Mouse (Mus musculus) limb, embryonic 15.5 days (tissue): ENCODE results near the gene Gm40193. TPM values are rescaled to one million over a fixed set of nuclear protein-coding genes. Genes with fewer than 3 reads are reported as not detected.

ENCODE experiments used
- ATAC-seq: fragments of 200-750 bp; cut with Nextera tagmentation; 2 replicates; pipeline ENCODE4 v1.8.0; 2017; ENCODE audit warnings: low read depth, moderate TSS enrichment; ENCODE audit not compliant: insufficient number of reproducible peaks, low FRiP score, low TSS enrichment
- H3K27ac ChIP-seq: fragments of 300-500 bp; sonication (generic); 2 replicates; pipeline ENCODE4 v1.5.1; 2015; ENCODE audit warnings: moderate library complexity, mild to moderate bottlenecking, inconsistent platforms
- H3K27me3 ChIP-seq: fragments of 300-500 bp; sonication (generic); 2 replicates; pipeline ENCODE4 v1.6.1; 2015; ENCODE audit warnings: inconsistent platforms
- H3K36me3 ChIP-seq: fragments of 300-500 bp; sonication (generic); 2 replicates; pipeline ENCODE4 v1.6.1; 2015; ENCODE audit warnings: inconsistent platforms
- H3K4me1 ChIP-seq: fragments of 300-500 bp; sonication (generic); 2 replicates; pipeline ENCODE4 v1.6.1; 2015; ENCODE audit warnings: inconsistent platforms
- H3K4me2 ChIP-seq: fragments of 300-500 bp; sonication (generic); 2 replicates; pipeline ENCODE4 v1.6.1; 2015; ENCODE audit warnings: mild to moderate bottlenecking, inconsistent platforms
- H3K4me3 ChIP-seq: fragments of 300-500 bp; sonication (generic); 2 replicates; pipeline ENCODE4 v1.5.1; 2015; ENCODE audit warnings: mild to moderate bottlenecking, inconsistent platforms
- H3K9ac ChIP-seq: fragments of 300-500 bp; sonication (generic); 2 replicates; pipeline ENCODE4 v1.6.1; 2015; ENCODE audit warnings: inconsistent platforms
- H3K9me3 ChIP-seq: fragments of 300-500 bp; sonication (generic); 2 replicates; pipeline ENCODE4 v1.6.1; 2016; ENCODE audit warnings: inconsistent platforms
- WGBS: fragments of 180-500 bp; shearing (Covaris S2); methylation state at CpG from one replicate; pipeline ENCODE4 v1.1.7; 2015; 5-methylcytosine and 5-hydroxymethylcytosine counted together
- polyA plus RNA-seq: library from polyadenylated mRNA; unstranded; fragments of >200 nt; fragmentation: Nextera tagmentation; extraction: Ambion mirVana; gene quantifications from 2 replicates; pipeline ENCODE4 v1.2.1, GENCODE M21; 2015

Gene Gm40193
- polyA plus RNA-seq, 1 experiment from 2014 or later: not detected

GRCm38 (mm10) chr11:70564276-70564873 is 31.6 kb upstream of the Gm40193 start:
- no peak overlapping the region for H3K27ac ChIP-seq
- no peak for ATAC-seq
- H3K4me1 ChIP-seq: peaks cover 37% of the 10 kb centered on the region
- peaks cover 8% of the 10 kb centered on the region; the same call in 1 of the 2 replicates for H3K36me3 ChIP-seq
- no peaks in the 10 kb centered on the region for H3K9me3 ChIP-seq
- H3K9ac ChIP-seq: no peak overlapping the region
- no peaks in the 10 kb centered on the region for H3K27me3 ChIP-seq
- 25% methylated on average over 4 of the region's 4 CpGs for WGBS
- peak overlapping the region; percentile 90 for H3K4me2 ChIP-seq
- H3K4me3 ChIP-seq: peak overlapping the region; percentile 90

GRCm38 (mm10) chr11:70563470-70564275 is 30.9 kb upstream of the Gm40193 start:
- no peaks in the 10 kb centered on the region for H3K27me3 ChIP-seq
- WGBS: under 1% methylated on average over 25 of the region's 25 CpGs
- ATAC-seq: no peak
- peak overlapping the region; percentile 72 for H3K9ac ChIP-seq
- H3K27ac ChIP-seq: peak overlapping the region; percentile 90
- H3K4me2 ChIP-seq: peak overlapping the region; percentile 90
- H3K4me3 ChIP-seq: peak overlapping the region; percentile 90
- H3K36me3 ChIP-seq: peaks cover 8% of the 10 kb centered on the region; the same call in 1 of the 2 replicates
- H3K9me3 ChIP-seq: no peaks in the 10 kb centered on the region
- peaks cover 37% of the 10 kb centered on the region for H3K4me1 ChIP-seq

- WGBS: 2% methylated on average over 19 of the region's 31 CpGs
- Histone ChIP-seq H3K4me3 (peak overlapping the region; percentile 90), H3K9me3 (no peaks in the 10 kb centered on the region)
Observed at GRCm38 (mm10) chr11:70562995-70563469, 30.3 kb upstream of the Gm40193 start.

GRCm38 (mm10) chr11:70562287-70562994 is 29.7 kb upstream of the Gm40193 start, which contains the start of gene Mink1:
Mink1 (plus strand) TSS chr11:70562881.
- H3K27ac ChIP-seq: peak within 1 kb of the TSS; percentile 90
- ATAC-seq: peak; percentile 85
- peak within 1 kb of the TSS; percentile 72 for H3K9ac ChIP-seq
- H3K4me3 ChIP-seq: peak within 1 kb of the TSS; percentile 90
- H3K4me2 ChIP-seq: peak within 1 kb of the TSS; percentile 90
- H3K27me3 ChIP-seq: no peaks in the 10 kb centered on the region
- no peaks in the 10 kb centered on the region for H3K9me3 ChIP-seq
- WGBS: under 1% methylated on average over 41 of the region's 57 CpGs
- H3K4me1 ChIP-seq: peaks cover 37% of the 10 kb centered on the region
- H3K36me3 ChIP-seq: no peaks in the 10 kb centered on the region

More at GRCm38 (mm10) chr11:70562995-70563469, 30.3 kb upstream of the Gm40193 start:
- peak overlapping the region; percentile 90 for H3K4me2 ChIP-seq
- H3K4me1 ChIP-seq: peaks cover 37% of the 10 kb centered on the region
- ATAC-seq: peak; percentile 11; the same call in 1 of the 2 replicates
- H3K36me3 ChIP-seq: peaks cover 5% of the 10 kb centered on the region; the same call in 1 of the 2 replicates
- H3K9ac ChIP-seq: peak overlapping the region; percentile 72
- peak overlapping the region; percentile 90 for H3K27ac ChIP-seq
- H3K27me3 ChIP-seq: no peaks in the 10 kb centered on the region

- Histone ChIP-seq H3K4me2 (peak overlapping the region; percentile 90), H3K4me3 (peak overlapping the region; percentile 90), H3K4me1 (peaks cover 35% of the 10 kb centered on the region), H3K27me3 (no peaks in the 10 kb centered on the region), H3K9ac (0 out of 2 replicates have a peak overlapping the region, but pooled peaks have one; percentile 72), H3K9me3 (no peaks in the 10 kb centered on the region), H3K36me3 (no peaks in the 10 kb centered on the region), H3K27ac (peak overlapping the region; percentile 90)
- no peak for ATAC-seq
- 6% methylated on average over 2 of the region's 2 CpGs for WGBS
Observed at GRCm38 (mm10) chr11:70561937-70562286, 29.2 kb upstream of the Gm40193 start.

GRCm38 (mm10) chr11:70557545-70557944 is 24.8 kb upstream of the Gm40193 start:
- H3K27me3 ChIP-seq: no peaks in the 10 kb centered on the region
- no peak overlapping the region for H3K9ac ChIP-seq
- H3K4me1 ChIP-seq: peaks cover 7% of the 10 kb centered on the region
- no peak overlapping the region for H3K4me3 ChIP-seq
- H3K36me3 ChIP-seq: peaks cover 9% of the 10 kb centered on the region
- H3K4me2 ChIP-seq: no peak overlapping the region
- no peak for ATAC-seq
- H3K27ac ChIP-seq: no peak overlapping the region
- no peaks in the 10 kb centered on the region for H3K9me3 ChIP-seq
- 90% methylated on average over 9 of the region's 9 CpGs for WGBS

GRCm38 (mm10) chr11:70553940-70554339 is 21.2 kb upstream of the Gm40193 start:
- Histone ChIP-seq H3K9me3 (no peaks in the 10 kb centered on the region), H3K27ac (no peak overlapping the region), H3K4me1 (no peaks in the 10 kb centered on the region), H3K4me2 (no peak overlapping the region), H3K27me3 (no peaks in the 10 kb centered on the region), H3K9ac (no peak overlapping the region), H3K36me3 (peaks cover 12% of the 10 kb centered on the region), H3K4me3 (no peak overlapping the region)
- WGBS: 21% methylated on average over 7 of the region's 7 CpGs
- no peak for ATAC-seq

GRCm38 (mm10) chr11:70551526-70551925 is 18.8 kb upstream of the Gm40193 start:
- H3K4me3 ChIP-seq: no peak overlapping the region
- H3K27ac ChIP-seq: no peak overlapping the region
- ATAC-seq: no peak
- H3K4me1 ChIP-seq: no peaks in the 10 kb centered on the region
- no peak overlapping the region for H3K9ac ChIP-seq
- no peaks in the 10 kb centered on the region for H3K27me3 ChIP-seq
- WGBS: 81% methylated on average over 8 of the region's 8 CpGs
- H3K36me3 ChIP-seq: peaks cover 12% of the 10 kb centered on the region
- H3K9me3 ChIP-seq: no peaks in the 10 kb centered on the region
- H3K4me2 ChIP-seq: no peak overlapping the region

- Histone ChIP-seq H3K27ac (no peak overlapping the region), H3K9me3 (no peaks in the 10 kb centered on the region), H3K27me3 (peaks cover 4% of the 10 kb centered on the region; the same call in 1 of the 2 replicates), H3K9ac (no peak overlapping the region), H3K4me2 (no peak overlapping the region), H3K36me3 (no peaks in the 10 kb centered on the region), H3K4me1 (peaks cover 7% of the 10 kb centered on the region), H3K4me3 (no peak overlapping the region)
- WGBS: 62% methylated on average over 7 of the region's 7 CpGs
- no peak for ATAC-seq
Observed at GRCm38 (mm10) chr11:70544496-70544895, 11.8 kb upstream of the Gm40193 start.

- Histone ChIP-seq H3K9me3 (no peaks in the 10 kb centered on the region), H3K27ac (no peak overlapping the region), H3K4me1 (peaks cover 7% of the 10 kb centered on the region), H3K27me3 (peaks cover 10% of the 10 kb centered on the region; the same call in 1 of the 2 replicates), H3K36me3 (no peaks in the 10 kb centered on the region), H3K4me3 (0 out of 2 replicates have a peak overlapping the region, but pooled peaks have one; percentile 69), H3K4me2 (0 out of 2 replicates have a peak overlapping the region, but pooled peaks have one; percentile 85), H3K9ac (no peak overlapping the region)
- 62% methylated on average over 5 of the region's 5 CpGs for WGBS
- ATAC-seq: no peak
Observed at GRCm38 (mm10) chr11:70541415-70541814, 8.7 kb upstream of the Gm40193 start.

GRCm38 (mm10) chr11:70540928-70541327 is 8.2 kb upstream of the Gm40193 start:
- Histone ChIP-seq H3K4me3 (peak overlapping the region; percentile 69), H3K4me1 (peaks cover 7% of the 10 kb centered on the region), H3K4me2 (peak overlapping the region; percentile 85), H3K36me3 (no peaks in the 10 kb centered on the region), H3K27me3 (peaks cover 10% of the 10 kb centered on the region; the same call in 1 of the 2 replicates), H3K9ac (no peak overlapping the region), H3K9me3 (no peaks in the 10 kb centered on the region), H3K27ac (no peak overlapping the region)
- no peak for ATAC-seq
- WGBS: 91% methylated on average over 7 of the region's 7 CpGs
